Mouse (Mus musculus): ENCODE results near the gene Atp2c1.
A peak's percentile ranks its signal among the peaks of the same experiment; 100 is the strongest.

GRCm38 (mm10) chr9:105389289-105389688 is 137.8 kb downstream of the Atp2c1 start:
- TF ChIP-seq CTCF (IDR thresholded peaks at IDR 0.05; ENCODE audit: extremely low read depth, insufficient read depth, insufficient read length, insufficient replicate concordance) (peak; percentile 49; the same call in 1 of the 2 replicates), POLR2A (IDR thresholded peaks at IDR 0.05; ENCODE audit: low read depth, low read length) (no peak)
